Mouse (Mus musculus) myocyte (in vitro differentiated cells): ENCODE measurements at regions not wholly inside any gene's neighbourhood (a gene's known extent, or its start where the extent isn't known, plus 50 kb on each side); places are given as distances from the start of the nearest gene placed in this dataset.

Source experiments
- CEBPB ChIP-seq: IDR thresholded peaks from 2 replicates; pipeline ENCODE4 v1.6.1; 2011; ENCODE audit warnings: mild to moderate bottlenecking, moderate library complexity; ENCODE audit not compliant: poor library complexity, insufficient read depth, severe bottlenecking
- E2F4 ChIP-seq: IDR thresholded peaks from one replicate; pipeline ENCODE4 v1.6.1; 2011; ENCODE audit warnings: mild to moderate bottlenecking, control low read depth, moderate library complexity; ENCODE audit not compliant: insufficient read depth
- MAX ChIP-seq: IDR thresholded peaks from one replicate; pipeline ENCODE4 v1.6.1; 2011; ENCODE audit warnings: low read depth, mild to moderate bottlenecking, control low read depth
- MYOD1 ChIP-seq, 3 experiments: IDR thresholded peaks; one replicate each; pipeline ENCODE4 v1.6.1; 2011; ENCODE audit warnings: control low read depth in 2 of 3, low read depth in 2 of 3, mild to moderate bottlenecking in 2 of 3, moderate library complexity in 1 of 3; ENCODE audit not compliant: insufficient read length in 2 of 3, control insufficient read depth in 1 of 3
- MYOG ChIP-seq, 3 experiments: IDR thresholded peaks; one replicate each; pipeline ENCODE4 v1.6.1; 2011; ENCODE audit warnings: control low read depth in 2 of 3, low read depth in 2 of 3, mild to moderate bottlenecking in 2 of 3; ENCODE audit not compliant: insufficient read length in 2 of 3, control insufficient read depth in 1 of 3, insufficient read depth in 1 of 3
- POLR2A ChIP-seq: IDR thresholded peaks from one replicate; pipeline ENCODE4 v1.6.1; 2011; ENCODE audit warnings: low read depth, mild to moderate bottlenecking, control low read depth, moderate library complexity; ENCODE audit not compliant: insufficient read length
- POLR2AphosphoS2 ChIP-seq: IDR thresholded peaks from one replicate; pipeline ENCODE4 v1.6.1; 2011; ENCODE audit warnings: low read depth, control low read depth; ENCODE audit not compliant: insufficient read length
- REST ChIP-seq: IDR thresholded peaks from one replicate; pipeline ENCODE4 v1.6.1; 2011; ENCODE audit warnings: mild to moderate bottlenecking, control low read depth, moderate library complexity; ENCODE audit not compliant: insufficient read depth, insufficient read length
- TCF12 ChIP-seq: IDR thresholded peaks from one replicate; pipeline ENCODE4 v1.6.1; 2011; ENCODE audit warnings: mild to moderate bottlenecking, control low read depth; ENCODE audit not compliant: poor library complexity, insufficient read depth, severe bottlenecking
- TCF3 ChIP-seq: IDR thresholded peaks from one replicate; pipeline ENCODE4 v1.6.1; 2011; ENCODE audit warnings: low read depth, control low read depth; ENCODE audit not compliant: insufficient read length
- USF1 ChIP-seq: IDR thresholded peaks from one replicate; pipeline ENCODE4 v1.6.1; 2011; ENCODE audit warnings: low read depth, mild to moderate bottlenecking, control low read depth, moderate library complexity

GRCm38 (mm10) chr2:148325854-148326387 lies 69.2 kb upstream of the Sstr4 start:
- TF ChIP-seq POLR2A: no peak
- TF ChIP-seq POLR2AphosphoS2: no peak
- no peak for TF ChIP-seq MAX
- TF ChIP-seq TCF12: no peak
- no peak for TF ChIP-seq REST
- no peak for TF ChIP-seq USF1
- no peak for TF ChIP-seq MYOG (IDR thresholded peaks at IDR 0.05; ENCODE audit: control insufficient read depth in 1 of 3, insufficient read depth in 1 of 3, insufficient read length in 2 of 3, low read depth in 2 of 3)
- TF ChIP-seq E2F4: no peak
- no peak for TF ChIP-seq MYOD1 (IDR thresholded peaks at IDR 0.05; ENCODE audit: control insufficient read depth in 1 of 3, insufficient read length in 2 of 3, low read depth in 2 of 3)
- TF ChIP-seq CEBPB: no peak
- TF ChIP-seq TCF3: no peak
